Mouse (Mus musculus): ENCODE results near the gene Klk13. TPM values are rescaled to one million over a fixed set of nuclear protein-coding genes. Genes with fewer than 3 reads are reported as not detected.
A peak's percentile ranks its signal among the peaks of the same experiment; 100 is the strongest.
"Not testable (repeated sequence)": the region's sequence is repeated elsewhere in the genome, so short reads cannot be mapped to it uniquely, and the experiment has no call there.

Gene Klk13
- polyA plus RNA-seq (2014; fragmentation: Nextera tagmentation; extraction: Ambion mirVana), result not detected in 2 replicates

GRCm38 (mm10) chr7:43712267-43712666, at the start of gene Klk13:
Gene Klk13, plus strand, starts transcription at chr7:43712567.
- no peak within 1 kb of the TSS for H3K4me3 ChIP-seq (ENCODE audit: low read depth, low read length)
- H3K4me1 ChIP-seq (ENCODE audit: control insufficient read depth, insufficient read depth, low read length), result no peaks in the 10 kb centered on the region
- WGBS, result 60% methylated on average over 4 of the region's 4 CpGs
- H3K27ac ChIP-seq (ENCODE audit: low read depth, low read length), result no peak within 1 kb of the TSS
- no peaks in the 10 kb centered on the region for H3K9me3 ChIP-seq (replicated peaks; ENCODE audit: control insufficient read depth, low read length)
- no peak for ATAC-seq
- no peak for DNase-seq (ENCODE audit: low spot score)
- H3K27me3 ChIP-seq (replicated peaks; ENCODE audit: control insufficient read depth, insufficient read depth, low read length), result no peaks in the 10 kb centered on the region
- no peak within 1 kb of the TSS for H3K9ac ChIP-seq (ENCODE audit: low read length)
- H3K4me2 ChIP-seq (ENCODE audit: low read length), result no peak within 1 kb of the TSS
- H3K36me3 ChIP-seq (ENCODE audit: control insufficient read depth, insufficient read depth, low read length), result no peaks in the 10 kb centered on the region

DNA sequence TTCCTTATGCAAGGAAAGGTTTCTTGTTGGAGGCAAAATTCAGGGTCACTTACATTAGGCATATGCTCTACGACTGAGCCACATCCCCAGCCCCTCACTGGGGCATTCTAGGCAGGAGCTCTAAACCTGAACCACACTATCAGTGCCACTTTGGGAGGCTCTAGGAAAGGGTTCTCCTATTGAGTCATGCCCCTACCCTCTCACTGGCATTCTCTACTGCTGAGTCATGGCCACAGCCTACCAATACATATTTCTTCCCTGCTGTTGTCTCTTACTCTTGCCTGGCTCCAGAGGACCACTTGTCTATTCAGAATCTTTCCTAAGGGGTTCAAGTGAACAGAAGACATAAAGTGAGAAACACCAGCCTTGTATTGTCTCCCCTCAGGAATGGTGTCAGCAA, 49.6 kb upstream of the Klk13 start:
- Histone ChIP-seq H3K36me3 (ENCODE audit: control insufficient read depth, insufficient read depth, low read length) (no peaks in the 10 kb centered on the region), H3K4me3 (ENCODE audit: low read depth, low read length) (no peak overlapping the region), H3K9me3 (replicated peaks; ENCODE audit: control insufficient read depth, low read length) (no peaks in the 10 kb centered on the region), H3K9ac (ENCODE audit: low read length) (no peak overlapping the region), H3K27me3 (replicated peaks; ENCODE audit: control insufficient read depth, insufficient read depth, low read length) (no peaks in the 10 kb centered on the region), H3K27ac (ENCODE audit: low read depth, low read length) (no peak overlapping the region), H3K4me2 (ENCODE audit: low read length) (no peak overlapping the region), H3K4me1 (ENCODE audit: control insufficient read depth, insufficient read depth, low read length) (no peaks in the 10 kb centered on the region)
- WGBS, result 83% methylated on average over 1 of the region's 1 CpGs
- ATAC-seq, result no peak
- no peak for DNase-seq (ENCODE audit: low spot score)

GRCm38 (mm10) chr7:43667221-43667620, 45.1 kb upstream of the Klk13 start:
- H3K9me3 ChIP-seq (replicated peaks; ENCODE audit: control insufficient read depth, low read length); H3K4me2 ChIP-seq (ENCODE audit: low read length); H3K27ac ChIP-seq (ENCODE audit: low read depth, low read length); H3K4me1 ChIP-seq (ENCODE audit: control insufficient read depth, insufficient read depth, low read length); H3K9ac ChIP-seq (ENCODE audit: low read length); H3K36me3 ChIP-seq (ENCODE audit: control insufficient read depth, insufficient read depth, low read length); H3K27me3 ChIP-seq (replicated peaks; ENCODE audit: control insufficient read depth, insufficient read depth, low read length); H3K4me3 ChIP-seq (ENCODE audit: low read depth, low read length); DNase-seq (ENCODE audit: low spot score); ATAC-seq: not testable (repeated sequence)
- 90% methylated on average over 4 of the region's 4 CpGs for WGBS

- no peak for ATAC-seq
- Histone ChIP-seq H3K27me3 (replicated peaks; ENCODE audit: control insufficient read depth, insufficient read depth, low read length) (no peaks in the 10 kb centered on the region), H3K36me3 (ENCODE audit: control insufficient read depth, insufficient read depth, low read length) (no peaks in the 10 kb centered on the region), H3K9ac (ENCODE audit: low read length) (no peak overlapping the region), H3K4me2 (ENCODE audit: low read length) (no peak overlapping the region), H3K9me3 (replicated peaks; ENCODE audit: control insufficient read depth, low read length) (no peaks in the 10 kb centered on the region), H3K4me3 (ENCODE audit: low read depth, low read length) (no peak overlapping the region), H3K4me1 (ENCODE audit: control insufficient read depth, insufficient read depth, low read length) (peaks cover 3% of the 10 kb centered on the region; the same call in 1 of the 2 replicates), H3K27ac (ENCODE audit: low read depth, low read length) (no peak overlapping the region)
- WGBS, result 14% methylated on average over 3 of the region's 3 CpGs
- DNase-seq (ENCODE audit: low spot score), result peak; percentile 13
These were observed 43.8 kb upstream of the Klk13 start for GRCm38 (mm10) chr7:43668582-43668981.

DNA sequence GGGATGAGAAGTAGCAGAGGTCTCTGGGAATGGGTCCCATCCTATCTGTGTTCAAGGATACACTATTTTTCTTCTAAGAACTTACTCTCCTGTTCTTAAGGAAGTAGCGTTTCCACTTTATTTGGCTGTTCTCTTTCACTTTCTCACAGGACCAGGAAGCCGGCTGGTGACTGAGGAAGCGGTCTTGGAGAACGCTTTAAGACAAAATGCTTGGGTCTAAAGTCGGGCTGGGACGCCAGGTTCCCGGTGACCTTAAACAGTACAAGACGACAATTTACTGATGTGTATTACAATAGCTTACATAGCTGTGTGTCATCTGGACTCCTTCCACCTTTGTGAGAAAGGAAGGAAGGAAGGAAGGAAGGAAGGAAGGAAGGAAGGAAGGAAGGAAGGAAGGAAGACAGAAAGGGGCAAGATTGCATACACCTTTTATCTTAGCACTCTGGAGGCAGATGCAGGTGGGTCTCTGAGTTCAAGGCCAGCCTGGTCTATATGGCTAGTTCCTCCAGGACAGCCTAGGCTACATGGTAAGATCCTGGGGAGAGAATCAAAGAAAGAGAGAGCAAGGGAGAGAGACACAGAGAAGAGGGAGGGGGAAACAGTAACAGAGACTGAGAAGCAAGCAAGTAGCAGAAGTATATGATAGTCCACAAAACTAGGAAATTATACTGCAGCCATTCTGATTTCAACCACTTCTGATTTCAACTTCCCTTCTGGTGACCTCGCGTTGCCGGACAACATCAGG, 41.1 kb upstream of the Klk13 start:
- Histone ChIP-seq H3K27me3 (replicated peaks; ENCODE audit: control insufficient read depth, insufficient read depth, low read length) (no peaks in the 10 kb centered on the region), H3K27ac (ENCODE audit: low read depth, low read length) (no peak overlapping the region), H3K9me3 (replicated peaks; ENCODE audit: control insufficient read depth, low read length) (no peaks in the 10 kb centered on the region), H3K36me3 (ENCODE audit: control insufficient read depth, insufficient read depth, low read length) (peaks cover 15% of the 10 kb centered on the region), H3K4me2 (ENCODE audit: low read length) (peak overlapping the region; percentile 70), H3K4me3 (ENCODE audit: low read depth, low read length) (peak overlapping the region; percentile 73), H3K9ac (ENCODE audit: low read length) (peak overlapping the region; percentile 43; the same call in 1 of the 2 replicates), H3K4me1 (ENCODE audit: control insufficient read depth, insufficient read depth, low read length) (peaks cover 3% of the 10 kb centered on the region; the same call in 1 of the 2 replicates)
- 68% methylated on average over 11 of the region's 11 CpGs for WGBS
- DNase-seq (ENCODE audit: low spot score) (no peak), ATAC-seq (peak; percentile 50)

- ATAC-seq, result peak; percentile 97
- under 1% methylated on average over 26 of the region's 26 CpGs for WGBS
- peak within 1 kb of the TSS; percentile 2; the same call in 1 of the 2 replicates for H3K27ac ChIP-seq (ENCODE audit: low read depth, low read length)
These were observed 40.4 kb upstream of the Klk13 start, which contains the start of gene Ctu1 for GRCm38 (mm10) chr7:43671809-43672580. Gene Ctu1, plus strand, starts transcription at chr7:43672016.

GRCm38 (mm10) chr7:43672581-43673260, 39.6 kb upstream of the Klk13 start:
- ATAC-seq, result no peak; the same call in 1 of the 2 replicates
- peak overlapping the region; percentile 73 for H3K4me3 ChIP-seq (ENCODE audit: low read depth, low read length)
- 13% methylated on average over 10 of the region's 10 CpGs for WGBS
- no peak overlapping the region for H3K27ac ChIP-seq (ENCODE audit: low read depth, low read length)
- no peak for DNase-seq (ENCODE audit: low spot score)
- H3K27me3 ChIP-seq (replicated peaks; ENCODE audit: control insufficient read depth, insufficient read depth, low read length), result no peaks in the 10 kb centered on the region
- peaks cover 30% of the 10 kb centered on the region for H3K36me3 ChIP-seq (ENCODE audit: control insufficient read depth, insufficient read depth, low read length)
- peaks cover 3% of the 10 kb centered on the region; the same call in 1 of the 2 replicates for H3K4me1 ChIP-seq (ENCODE audit: control insufficient read depth, insufficient read depth, low read length)
- peak overlapping the region; percentile 72 for H3K9ac ChIP-seq (ENCODE audit: low read length)
- peak overlapping the region; percentile 70 for H3K4me2 ChIP-seq (ENCODE audit: low read length)
- no peaks in the 10 kb centered on the region for H3K9me3 ChIP-seq (replicated peaks; ENCODE audit: control insufficient read depth, low read length)

More at GRCm38 (mm10) chr7:43671809-43672580, 40.4 kb upstream of the Klk13 start, which contains the start of gene Ctu1:
- peaks cover 23% of the 10 kb centered on the region for H3K36me3 ChIP-seq (ENCODE audit: control insufficient read depth, insufficient read depth, low read length)
- DNase-seq (ENCODE audit: low spot score), result peak; percentile 98
- peak within 1 kb of the TSS; percentile 70 for H3K4me2 ChIP-seq (ENCODE audit: low read length)
- peaks cover 3% of the 10 kb centered on the region; the same call in 1 of the 2 replicates for H3K4me1 ChIP-seq (ENCODE audit: control insufficient read depth, insufficient read depth, low read length)
- peak within 1 kb of the TSS; percentile 73 for H3K4me3 ChIP-seq (ENCODE audit: low read depth, low read length)
- H3K9me3 ChIP-seq (replicated peaks; ENCODE audit: control insufficient read depth, low read length), result no peaks in the 10 kb centered on the region
- H3K27me3 ChIP-seq (replicated peaks; ENCODE audit: control insufficient read depth, insufficient read depth, low read length), result no peaks in the 10 kb centered on the region
- H3K9ac ChIP-seq (ENCODE audit: low read length), result peak within 1 kb of the TSS; percentile 72

GRCm38 (mm10) chr7:43675091-43675490, 37.3 kb upstream of the Klk13 start:
- no peak overlapping the region for H3K4me2 ChIP-seq (ENCODE audit: low read length)
- peaks cover 41% of the 10 kb centered on the region for H3K36me3 ChIP-seq (ENCODE audit: control insufficient read depth, insufficient read depth, low read length)
- WGBS, result 94% methylated on average over 32 of the region's 32 CpGs
- H3K4me1 ChIP-seq (ENCODE audit: control insufficient read depth, insufficient read depth, low read length), result peaks cover 3% of the 10 kb centered on the region; the same call in 1 of the 2 replicates
- H3K4me3 ChIP-seq (ENCODE audit: low read depth, low read length), result no peak overlapping the region
- no peaks in the 10 kb centered on the region for H3K27me3 ChIP-seq (replicated peaks; ENCODE audit: control insufficient read depth, insufficient read depth, low read length)
- no peak overlapping the region for H3K9ac ChIP-seq (ENCODE audit: low read length)
- DNase-seq (ENCODE audit: low spot score) (no peak), ATAC-seq (no peak)
- no peak overlapping the region for H3K27ac ChIP-seq (ENCODE audit: low read depth, low read length)
- no peaks in the 10 kb centered on the region for H3K9me3 ChIP-seq (replicated peaks; ENCODE audit: control insufficient read depth, low read length)
